Mouse (Mus musculus): Measurements from ENCODE around the gene Gm12355.

Gm12355 gene

GRCm38 (mm10) chr11:98602090-98602690 is 23.3 kb downstream of the Gm12355 start:
- DNase-seq (ENCODE audit: low read depth) = peak; percentile 77

GRCm38 (mm10) chr11:98599291-98599690 is 26.2 kb downstream of the Gm12355 start:
- no peak for DNase-seq (ENCODE audit: low read depth)

GRCm38 (mm10) chr11:98598851-98599290 is 26.6 kb downstream of the Gm12355 start:
- no peak for DNase-seq (ENCODE audit: low read depth)

- no peak for DNase-seq (ENCODE audit: low read depth)
Measured at GRCm38 (mm10) chr11:98597991-98598390, 27.5 kb downstream of the Gm12355 start, which contains the start of gene Lrrc3c. Lrrc3c (plus strand) TSS chr11:98598291.

GRCm38 (mm10) chr11:98597363-98597762 is 28.1 kb downstream of the Gm12355 start:
- peak; percentile 94 for DNase-seq (ENCODE audit: low read depth)

GRCm38 (mm10) chr11:98595955-98596354 is 29.5 kb downstream of the Gm12355 start:
- DNase-seq (ENCODE audit: low read depth) = peak; percentile 76

- no peak for DNase-seq (ENCODE audit: low read depth)
Measured at GRCm38 (mm10) chr11:98595473-98595872, 30.0 kb downstream of the Gm12355 start.

GRCm38 (mm10) chr11:98595021-98595420 is 30.4 kb downstream of the Gm12355 start:
- DNase-seq (ENCODE audit: low read depth) = peak; percentile 76

GRCm38 (mm10) chr11:98590548-98591445 is 34.7 kb downstream of the Gm12355 start:
- DNase-seq (ENCODE audit: low read depth) = no peak

- DNase-seq (ENCODE audit: low read depth) = no peak
Measured at GRCm38 (mm10) chr11:98589306-98589705, 36.2 kb downstream of the Gm12355 start.

GRCm38 (mm10) chr11:98588833-98589281 is 36.6 kb downstream of the Gm12355 start:
- DNase-seq (ENCODE audit: low read depth) = peak; percentile 27

- peak; percentile 89 for DNase-seq (ENCODE audit: low read depth)
Measured at GRCm38 (mm10) chr11:98587684-98588546, 37.5 kb downstream of the Gm12355 start.

GRCm38 (mm10) chr11:98586892-98587563 is 38.4 kb downstream of the Gm12355 start, which contains the start of gene Ormdl3:
Ormdl3 (minus strand) TSS chr11:98587368.
- DNase-seq (ENCODE audit: low read depth) = peak; percentile 98

- peak; percentile 28 for DNase-seq (ENCODE audit: low read depth)
Measured at GRCm38 (mm10) chr11:98586087-98586891, 39.2 kb downstream of the Gm12355 start.

- no peak for DNase-seq (ENCODE audit: low read depth)
Measured at GRCm38 (mm10) chr11:98584629-98585177, 40.8 kb downstream of the Gm12355 start.

- no peak for DNase-seq (ENCODE audit: low read depth)
Measured at GRCm38 (mm10) chr11:98584146-98584545, 41.3 kb downstream of the Gm12355 start.

GRCm38 (mm10) chr11:98583571-98583970 is 41.9 kb downstream of the Gm12355 start:
- DNase-seq (ENCODE audit: low read depth) = peak; percentile 58

- DNase-seq (ENCODE audit: low read depth) = no peak
Measured at GRCm38 (mm10) chr11:98583265-98583552, 42.3 kb downstream of the Gm12355 start.

GRCm38 (mm10) chr11:98582551-98583264 is 42.8 kb downstream of the Gm12355 start:
- no peak for DNase-seq (ENCODE audit: low read depth)

GRCm38 (mm10) chr11:98582030-98582388 is 43.5 kb downstream of the Gm12355 start:
- DNase-seq (ENCODE audit: low read depth) = no peak
